Mouse (Mus musculus): ENCODE measurements at regions not wholly inside any gene's neighbourhood (a gene's known extent, or its start where the extent isn't known, plus 50 kb on each side); places are given as distances from the start of the nearest gene placed in this dataset.

DNA sequence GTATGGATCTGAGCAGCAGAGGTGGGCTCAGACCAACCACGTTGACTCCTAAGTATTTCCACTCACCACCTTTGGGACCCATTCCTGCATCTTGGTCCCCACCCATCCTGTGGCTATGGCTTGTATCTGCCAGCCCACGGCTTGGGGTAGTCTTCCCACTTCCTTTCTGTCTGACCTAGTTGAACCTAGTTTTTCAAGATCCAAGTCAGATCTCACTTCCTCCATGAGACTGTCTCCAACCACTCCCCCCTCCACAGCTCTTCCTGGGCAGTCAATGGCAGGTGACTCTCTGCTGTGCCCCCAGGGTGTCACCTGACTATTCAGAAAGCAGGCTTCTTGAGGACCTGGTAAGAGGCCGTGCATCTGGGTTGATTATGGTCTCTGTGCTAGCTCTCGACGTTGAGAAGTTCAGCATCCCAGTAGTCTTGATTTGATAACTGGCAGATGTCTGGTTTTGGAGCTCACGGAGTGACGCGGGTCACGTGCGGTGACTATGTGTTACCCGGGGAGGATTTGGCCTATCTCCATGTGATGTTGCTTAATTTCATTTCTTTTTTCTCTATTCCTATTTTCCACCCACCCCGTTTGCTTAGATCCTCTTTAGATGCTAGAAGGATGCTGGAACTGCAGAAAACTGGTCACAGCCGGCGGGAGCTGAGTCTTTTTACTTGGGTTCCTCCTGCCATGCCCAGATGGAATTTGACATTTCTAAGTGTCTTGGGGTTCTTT, 147.5 kb upstream of the Mrps10 start:
- no peak for DNase-seq

DNA sequence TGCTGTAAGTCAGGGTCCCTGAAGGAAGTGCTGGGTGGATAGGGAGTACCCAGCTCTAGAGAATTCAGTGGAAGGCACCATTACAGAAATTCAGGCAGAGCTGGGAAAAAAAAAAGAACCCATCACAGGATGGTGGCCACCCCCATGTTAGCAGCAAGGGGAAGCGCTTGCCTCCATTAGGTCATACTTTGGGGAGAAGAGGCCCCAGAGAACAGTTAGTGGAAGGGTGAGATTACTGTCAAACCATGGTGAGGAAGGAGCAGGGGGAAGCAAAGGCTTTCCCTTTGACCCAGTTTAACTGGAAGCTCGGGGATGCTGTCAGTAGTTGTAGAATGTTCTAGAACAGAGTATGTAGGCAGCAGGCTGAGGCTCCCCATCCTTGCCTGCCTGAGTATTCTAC, 148.8 kb upstream of the Mrps10 start:
- no peak for DNase-seq

DNA sequence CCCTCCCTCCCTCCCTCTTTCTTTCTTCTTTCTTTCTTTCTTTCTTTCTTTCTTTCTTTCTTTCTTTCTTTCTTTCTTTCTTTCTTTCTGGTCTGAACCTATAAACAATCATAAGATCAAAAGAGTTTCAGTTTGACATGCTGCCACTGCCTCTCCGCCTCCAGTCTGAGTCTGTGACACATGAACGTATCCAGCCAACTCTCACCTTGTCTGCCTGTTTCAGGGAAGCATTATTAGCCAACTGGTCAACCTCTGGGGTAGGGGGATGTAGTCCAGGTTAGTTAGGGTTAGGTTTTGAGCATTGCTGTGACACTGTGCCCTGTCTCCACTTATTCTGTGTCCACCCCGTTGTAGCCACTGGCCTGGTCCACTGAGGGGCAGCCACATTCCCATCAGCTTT, 152.2 kb upstream of the Mrps10 start:
- DNase-seq: no peak

DNA sequence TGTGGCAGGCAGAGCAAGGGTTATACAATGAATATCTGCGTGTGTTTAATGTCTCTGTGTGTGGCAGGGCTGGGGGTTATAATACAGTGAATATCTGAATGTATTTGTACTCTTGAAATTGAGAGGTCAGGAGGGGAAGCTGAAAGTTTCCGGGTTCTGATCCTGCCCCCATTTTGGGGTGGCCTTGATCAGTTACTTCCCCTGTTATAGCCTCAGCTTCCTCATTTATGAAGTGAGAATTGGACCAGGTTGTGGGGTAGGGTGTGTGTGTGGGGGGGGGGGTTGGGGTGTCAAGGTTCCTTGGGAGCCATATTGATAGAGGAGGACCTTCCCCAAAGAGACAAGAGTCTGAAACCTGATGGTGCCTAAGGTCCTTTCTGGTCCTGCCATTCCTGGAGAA, 152.8 kb upstream of the Mrps10 start:
- DNase-seq: no peak

DNA sequence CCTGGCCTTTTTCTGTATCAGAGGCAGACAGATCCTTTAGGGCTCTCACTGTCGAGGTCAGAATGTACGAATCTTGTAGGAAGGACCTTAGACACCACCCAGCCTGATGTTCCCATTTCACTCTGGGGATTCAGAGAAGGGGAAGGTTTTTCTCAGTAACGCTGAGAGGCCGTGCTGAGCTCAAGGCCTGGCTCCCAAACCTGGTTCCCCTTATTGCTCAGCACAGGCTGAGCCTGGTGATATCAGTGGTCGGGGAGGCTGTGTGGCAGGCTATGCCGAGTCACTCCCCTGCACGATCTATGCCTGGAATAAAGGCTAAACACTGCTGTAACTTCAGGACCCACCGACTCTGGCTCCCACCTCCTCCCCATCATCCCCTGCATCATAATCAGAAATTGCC, 154.6 kb upstream of the Mrps10 start:
- DNase-seq: no peak

DNA sequence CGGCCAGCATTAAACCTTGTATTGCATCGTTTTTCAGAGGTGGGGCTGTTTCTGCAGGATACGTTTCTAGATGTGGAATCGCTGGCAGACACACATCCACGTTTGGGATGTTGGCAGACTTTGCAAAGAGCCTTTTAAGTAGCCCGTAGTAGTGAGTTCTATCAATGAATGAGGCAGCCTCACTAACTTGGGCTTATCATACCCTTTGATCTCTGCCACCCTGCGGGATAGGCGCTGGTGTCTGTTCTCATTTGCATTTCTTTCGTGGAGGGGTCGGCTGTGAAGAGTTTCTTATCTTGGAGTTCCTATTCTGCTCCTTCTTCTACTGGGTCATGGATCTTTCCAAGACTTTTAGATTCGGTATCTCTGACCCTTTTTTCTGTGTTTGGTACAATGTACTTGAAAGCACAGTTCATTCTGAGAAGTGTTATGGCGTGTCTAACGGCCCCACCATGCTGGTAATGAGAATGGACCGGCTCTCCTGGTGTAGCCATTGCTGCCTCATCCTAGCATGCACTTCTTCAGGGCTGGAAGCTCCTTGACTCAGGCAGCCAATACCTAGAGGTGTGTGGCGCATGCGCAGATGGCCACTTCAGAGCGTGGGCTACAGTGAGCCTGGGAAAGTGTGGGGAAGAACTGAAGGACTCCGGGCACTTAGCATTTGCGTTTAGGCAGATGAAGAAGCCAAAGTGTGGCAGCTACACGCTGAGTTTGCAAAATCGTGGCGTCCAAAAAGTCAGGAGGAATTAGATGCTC, 158.1 kb upstream of the Mrps10 start:
- no peak for DNase-seq

DNA sequence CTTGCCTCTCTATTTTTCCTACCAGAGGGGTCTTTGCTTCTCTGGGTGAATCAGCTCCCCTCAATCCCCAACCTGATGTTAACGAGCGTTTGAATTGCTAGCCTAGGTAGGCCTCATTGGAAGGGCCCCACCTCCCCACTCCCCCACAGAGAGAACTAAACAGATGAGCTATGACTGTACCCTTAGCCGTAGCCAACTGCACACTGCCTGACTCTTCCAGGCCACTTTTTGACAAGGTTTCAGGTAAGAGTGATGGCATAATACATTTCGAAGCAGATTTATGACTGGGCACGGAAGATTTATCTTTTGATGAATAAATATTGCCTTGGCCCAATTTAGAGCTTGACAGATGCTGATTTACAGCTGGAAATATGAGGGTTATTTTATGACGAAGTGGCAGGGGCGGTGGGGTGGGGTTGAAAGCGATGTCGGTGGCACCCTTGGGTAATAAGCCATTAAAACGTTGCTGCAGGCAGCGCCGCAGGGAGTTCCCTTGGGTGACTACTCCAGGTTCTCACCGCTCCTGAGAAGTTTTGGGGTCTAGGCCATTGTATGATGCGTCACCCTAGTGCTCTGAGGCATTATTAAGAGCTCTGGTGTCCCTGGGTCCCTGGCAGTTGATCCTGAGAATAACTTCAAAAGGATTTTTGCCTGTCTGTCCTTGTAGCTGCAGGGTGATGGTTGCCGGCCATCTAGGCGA, 159.7 kb upstream of the Mrps10 start:
- DNase-seq: no peak

DNA sequence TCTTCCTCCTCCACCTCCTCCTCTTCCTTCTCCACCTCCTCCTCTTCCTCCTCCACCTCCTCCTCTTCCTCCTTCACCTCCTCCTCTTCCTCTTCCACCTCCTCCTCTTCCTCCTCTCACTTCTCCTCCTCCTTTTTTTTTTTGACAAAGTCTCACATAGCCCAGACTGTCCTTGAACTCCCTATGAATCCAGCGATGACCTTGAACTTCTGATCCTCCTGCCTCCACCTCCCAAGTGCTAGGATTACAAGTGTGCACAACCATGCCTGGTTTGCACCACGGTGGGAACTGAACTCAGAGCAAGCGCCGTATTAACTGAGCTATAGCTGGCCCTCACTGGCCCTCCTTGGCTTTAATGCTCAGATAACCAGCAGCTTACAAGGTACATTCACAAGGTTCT, 161.2 kb upstream of the Mrps10 start:
- DNase-seq: no peak

DNA sequence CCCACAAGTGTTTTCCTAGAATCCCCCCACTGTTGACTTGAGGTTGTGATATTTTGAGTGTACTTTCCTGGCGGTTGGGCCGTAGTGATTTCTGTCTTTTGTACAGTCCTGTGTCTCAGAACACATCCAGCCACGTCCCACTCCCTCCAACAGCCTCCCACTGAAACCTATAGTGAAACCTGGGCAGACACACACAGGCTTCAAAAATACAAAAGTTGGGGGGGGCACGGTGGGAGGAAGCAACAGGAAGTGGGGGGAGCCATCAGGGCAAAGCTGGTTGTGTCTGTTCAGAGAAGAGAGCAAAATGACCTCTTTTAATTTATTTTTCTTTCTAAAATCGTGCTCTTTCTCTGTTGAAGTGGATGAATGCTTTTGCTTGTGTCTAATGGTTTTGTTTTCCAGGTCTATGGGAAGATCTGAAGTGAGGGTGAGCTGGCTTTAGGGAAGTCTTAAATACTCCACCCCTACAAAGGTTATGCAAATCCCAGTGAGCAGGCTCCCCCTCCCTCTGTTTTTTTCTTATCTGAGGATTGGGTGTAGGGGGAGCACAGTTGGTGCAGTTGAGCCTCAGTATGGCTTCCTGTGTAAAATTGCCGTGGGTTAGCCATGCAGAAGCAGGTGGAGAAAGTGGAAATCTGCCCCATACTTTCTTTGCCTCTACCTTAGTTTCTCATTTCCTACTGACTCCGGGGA, 164.1 kb upstream of the Mrps10 start:
- DNase-seq: no peak

DNA sequence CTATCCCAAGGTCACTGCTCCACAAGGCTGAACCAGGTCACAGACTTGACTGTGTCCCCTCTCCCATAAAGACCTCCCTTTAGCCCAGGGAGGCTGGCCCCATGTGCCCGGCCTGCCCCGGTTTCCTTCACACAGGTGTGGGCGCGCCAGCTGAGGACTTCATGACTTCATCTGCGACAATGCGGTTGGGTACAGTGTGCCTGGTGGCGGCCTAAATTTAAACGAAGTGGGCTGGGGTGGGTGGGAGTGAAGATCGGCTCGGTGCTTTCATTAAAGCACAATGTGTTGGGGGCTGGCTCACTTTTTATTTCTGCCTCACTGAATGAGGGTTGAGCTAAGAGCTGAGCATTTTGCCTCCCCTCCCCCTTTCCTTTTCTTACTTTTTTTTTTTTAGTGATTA, 169.5 kb upstream of the Mrps10 start:
- DNase-seq: no peak

DNA sequence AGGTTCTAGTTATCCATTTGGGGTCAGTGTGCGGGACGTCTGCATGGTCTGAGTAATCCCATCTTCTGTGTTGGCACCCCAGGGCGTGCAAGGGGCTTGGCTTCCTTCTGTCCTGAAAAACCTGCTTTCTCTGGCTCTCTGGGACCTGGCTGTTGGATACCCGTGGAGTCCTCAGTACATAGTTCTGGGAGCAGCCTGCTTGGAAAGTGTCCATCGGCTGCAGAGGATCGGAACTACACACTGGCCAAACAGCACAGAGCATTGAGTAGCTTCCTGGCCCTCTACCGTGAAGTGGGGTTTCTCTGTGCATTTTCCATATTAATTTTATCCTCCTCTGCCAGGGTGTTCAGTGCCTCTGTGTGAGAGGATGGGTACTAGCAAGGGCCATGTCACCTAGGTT, 170.7 kb upstream of the Mrps10 start:
- DNase-seq: no peak

DNA sequence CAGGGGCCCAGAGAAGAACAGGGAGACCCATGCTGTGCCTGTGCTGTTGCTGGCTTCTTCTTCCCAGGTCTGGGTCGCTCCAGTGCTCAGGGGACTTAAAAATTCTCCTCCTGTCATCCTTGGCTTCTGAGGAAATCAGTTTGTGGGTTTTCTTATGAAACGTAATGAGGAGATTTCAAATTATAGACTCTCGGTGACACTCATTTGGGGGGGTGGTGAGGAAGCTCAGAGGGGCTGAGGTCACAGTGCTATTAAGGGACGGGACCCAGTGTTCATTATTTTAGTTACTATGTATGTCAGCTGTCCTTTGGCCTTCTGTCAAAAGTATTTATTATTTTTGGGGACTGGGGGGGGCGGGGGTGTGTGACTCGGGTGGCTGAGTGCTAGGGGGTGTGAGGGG, 171.7 kb upstream of the Mrps10 start:
- DNase-seq: no peak

DNA sequence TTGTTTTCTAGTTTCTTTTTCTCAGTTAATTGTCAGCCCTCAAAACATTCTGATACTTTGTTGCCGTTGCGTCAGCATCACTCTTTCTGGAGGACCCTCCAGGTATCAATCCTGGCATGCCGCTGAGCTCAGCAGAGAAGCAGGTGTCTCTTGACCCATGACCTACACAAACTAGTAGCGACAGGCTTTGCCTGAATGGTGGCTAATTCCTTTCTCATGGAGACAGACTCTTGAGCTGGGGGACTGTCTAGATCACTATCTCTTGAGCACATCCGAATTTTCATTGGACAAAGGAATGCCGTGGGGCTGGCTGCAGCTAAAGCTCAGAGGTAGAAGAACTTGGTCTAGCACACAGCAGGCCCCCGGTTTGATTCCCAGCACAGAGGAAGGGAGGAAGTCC, 172.7 kb upstream of the Mrps10 start:
- DNase-seq: no peak

DNA sequence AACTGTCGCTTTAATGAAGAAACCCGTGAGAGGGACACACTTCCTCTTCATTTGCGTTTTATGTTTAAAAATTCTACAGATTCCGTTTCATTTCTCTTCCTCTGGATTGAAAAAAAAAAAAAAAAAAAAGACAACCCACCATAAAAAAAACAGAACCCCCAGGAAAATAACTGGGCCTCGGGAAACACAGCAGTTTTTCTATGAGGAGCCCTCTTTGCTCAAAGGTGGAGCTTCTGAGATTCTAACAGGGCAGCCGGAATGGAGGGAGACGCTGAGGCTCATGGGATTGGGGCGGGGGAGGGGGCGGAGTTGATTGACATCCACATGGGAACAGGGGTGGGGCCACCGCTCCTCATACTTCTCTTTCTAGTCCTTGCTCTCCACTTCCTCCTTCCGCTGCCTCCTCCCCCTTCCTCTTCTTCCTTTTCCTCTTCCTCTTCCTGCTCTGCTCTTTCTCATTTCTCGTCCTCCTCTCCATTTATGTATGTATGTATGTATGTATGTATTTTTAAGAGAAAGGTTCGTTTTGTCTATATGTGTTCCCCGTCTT, 174.1 kb upstream of the Mrps10 start:
- DNase-seq: no peak

DNA sequence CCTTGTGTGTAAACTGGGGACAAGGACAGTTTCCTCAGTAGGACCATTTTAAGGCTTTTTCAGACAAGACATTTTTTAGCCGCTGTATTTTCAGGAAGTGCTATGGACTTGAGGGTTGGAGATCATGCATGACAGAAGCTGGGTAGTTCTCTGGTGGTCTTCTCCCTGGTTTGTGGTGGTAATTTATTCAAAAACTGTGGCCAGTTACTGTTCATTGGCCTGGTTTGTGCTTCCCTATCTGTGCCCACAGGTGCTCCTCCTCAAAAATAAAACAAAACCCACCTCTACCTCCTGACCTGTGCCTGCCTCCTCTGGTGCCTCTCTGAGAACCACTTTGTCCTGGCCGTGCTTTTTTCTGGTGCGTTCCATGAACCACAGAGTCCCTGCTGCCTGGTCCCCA, 177.3 kb upstream of the Mrps10 start:
- DNase-seq: no peak

DNA sequence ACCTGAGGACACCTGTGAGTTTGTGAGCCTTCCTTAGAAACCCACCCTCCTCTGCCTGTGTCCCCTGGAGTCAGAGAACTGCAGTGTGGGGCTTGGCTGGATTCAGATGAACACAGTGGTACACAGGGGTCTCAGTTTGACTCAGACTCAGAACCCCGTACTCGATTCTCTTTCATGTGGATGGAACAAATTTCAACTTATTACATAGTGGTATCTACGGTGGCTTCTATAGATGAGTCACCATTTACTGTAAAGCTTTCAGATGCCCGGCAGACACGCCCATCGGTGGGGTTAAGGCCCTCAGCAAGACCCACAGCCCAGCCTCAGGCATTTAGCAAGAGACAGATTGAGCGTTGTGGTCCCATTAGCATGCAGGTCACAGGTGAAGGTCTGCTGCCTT, 178.9 kb upstream of the Mrps10 start:
- DNase-seq: no peak

DNA sequence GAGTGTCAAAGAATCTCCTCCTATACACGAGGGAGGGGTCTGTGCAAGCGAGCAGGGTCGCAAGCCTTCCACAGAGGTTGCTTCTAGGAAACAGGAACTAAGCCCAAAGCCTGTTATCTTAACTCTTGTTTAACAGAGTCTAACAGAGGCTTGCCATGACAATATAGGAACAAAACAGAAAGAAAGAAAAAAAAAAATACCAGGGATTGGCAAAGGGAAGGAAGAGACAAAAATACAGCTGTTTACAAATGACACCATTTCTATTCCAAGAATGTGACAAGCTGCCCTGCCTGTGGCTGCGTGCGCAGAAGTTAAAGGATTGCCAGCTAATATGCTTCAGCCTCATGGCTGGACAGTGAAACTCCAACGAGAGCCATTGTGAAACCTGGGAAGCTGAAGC, 173.8 kb upstream of the Ubr2 start:
- no peak for DNase-seq

DNA sequence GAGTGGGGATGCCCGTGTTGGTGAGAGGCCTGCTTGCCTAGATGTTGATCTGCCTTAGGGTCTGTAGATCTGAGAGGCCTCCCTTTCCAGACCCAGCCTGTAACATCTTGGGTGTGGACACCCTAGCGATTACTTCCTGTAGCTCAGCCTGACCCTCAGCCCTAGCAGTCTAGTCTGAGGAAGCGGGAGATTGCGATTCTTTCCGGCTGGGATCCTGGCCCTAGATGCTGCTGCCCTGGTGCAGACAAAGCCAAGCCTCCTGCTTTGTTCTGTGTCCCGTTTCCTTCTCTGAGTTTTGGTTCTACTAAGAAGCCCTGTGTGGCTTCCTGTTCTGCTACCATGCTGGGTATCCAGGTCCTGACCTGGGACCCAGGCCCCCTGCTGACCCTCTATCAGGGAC, 171.8 kb upstream of the Ubr2 start:
- no peak for DNase-seq

DNA sequence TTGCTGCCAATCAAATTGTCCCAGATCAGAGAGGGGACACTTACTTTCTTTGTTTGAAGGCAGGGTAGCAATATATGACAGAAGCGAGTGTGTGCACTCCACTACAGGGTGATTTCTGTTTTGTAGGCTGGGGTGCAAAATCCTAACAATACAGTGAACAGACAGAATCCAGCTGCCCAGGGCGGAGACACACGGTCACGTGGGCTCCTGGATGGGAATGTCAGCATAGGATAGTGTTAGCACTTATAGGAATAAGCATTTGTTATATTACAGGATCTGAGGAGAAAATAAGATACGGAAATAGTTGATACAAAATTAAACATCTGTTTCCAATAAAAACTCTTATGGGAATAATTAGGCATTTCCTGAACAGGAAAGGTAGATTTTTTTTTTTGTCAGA, 169.1 kb upstream of the Ubr2 start:
- DNase-seq: no peak

DNA sequence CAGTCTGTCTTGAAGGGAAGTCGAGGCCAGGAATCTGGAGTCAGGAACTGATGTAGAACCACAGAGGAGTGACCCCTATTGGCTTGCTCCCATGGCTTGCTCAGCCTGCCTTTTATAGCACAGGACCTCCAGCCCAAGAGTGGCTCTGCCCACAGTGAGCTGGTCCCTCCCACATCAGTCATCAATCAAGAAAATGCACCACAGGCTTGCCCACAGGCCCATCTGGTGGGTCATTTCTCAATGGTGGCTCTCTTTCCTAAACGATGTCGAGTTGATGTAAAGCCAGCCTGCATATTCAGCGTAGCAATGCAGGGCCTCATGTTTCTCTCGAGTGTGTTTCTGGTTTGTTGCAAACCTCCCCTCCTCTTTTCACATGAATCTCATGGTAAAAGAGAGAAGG, 168.3 kb upstream of the Ubr2 start:
- no peak for DNase-seq

DNA sequence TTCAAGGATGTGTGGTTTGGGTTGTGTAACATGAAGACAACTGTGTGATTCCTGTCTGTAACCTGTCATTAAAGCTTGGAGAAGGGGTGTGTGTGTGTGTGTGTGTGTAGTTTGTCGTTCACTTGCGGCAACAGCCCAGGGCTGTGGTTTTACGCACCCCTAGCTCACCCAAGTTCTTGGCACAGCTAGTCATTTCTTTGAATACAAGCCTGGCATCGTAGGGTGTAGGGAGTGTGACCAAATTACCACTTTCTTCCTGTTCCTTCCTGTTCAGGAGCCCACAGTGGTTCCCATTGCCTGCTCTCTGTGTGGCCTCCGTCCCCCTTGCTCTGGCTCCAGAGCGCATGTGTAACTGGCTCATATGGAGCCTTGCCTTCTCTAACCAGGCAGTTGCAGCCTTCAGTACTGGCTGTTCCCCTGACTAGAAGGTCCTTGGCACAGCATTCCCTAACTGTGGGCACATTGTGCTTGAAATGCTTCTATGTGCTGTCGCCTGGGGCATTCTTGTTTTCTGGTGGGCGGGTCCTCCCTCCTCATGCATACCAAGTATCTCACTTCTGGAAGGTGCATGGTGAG, 167.4 kb upstream of the Ubr2 start:
- no peak for DNase-seq

DNA sequence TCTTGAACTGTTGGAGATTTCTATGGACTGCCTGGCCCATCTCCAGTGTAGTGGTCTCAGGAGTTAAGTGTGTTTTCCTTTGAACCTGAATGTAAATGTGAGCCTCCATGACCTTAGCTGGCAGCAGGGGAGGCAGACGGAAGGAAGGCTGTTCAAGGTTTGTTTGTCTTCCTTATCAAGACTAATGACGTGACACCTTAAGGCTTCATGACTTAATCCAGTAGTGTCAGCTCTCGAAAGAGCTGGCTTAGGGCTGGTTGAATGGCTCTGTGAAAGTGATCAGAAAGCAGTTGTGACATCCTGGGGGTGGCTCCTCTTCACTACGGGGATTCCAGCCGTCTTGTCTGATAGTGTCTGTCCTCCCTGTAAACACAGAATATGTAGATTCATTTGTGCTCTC, 166.0 kb upstream of the Ubr2 start:
- no peak for DNase-seq

DNA sequence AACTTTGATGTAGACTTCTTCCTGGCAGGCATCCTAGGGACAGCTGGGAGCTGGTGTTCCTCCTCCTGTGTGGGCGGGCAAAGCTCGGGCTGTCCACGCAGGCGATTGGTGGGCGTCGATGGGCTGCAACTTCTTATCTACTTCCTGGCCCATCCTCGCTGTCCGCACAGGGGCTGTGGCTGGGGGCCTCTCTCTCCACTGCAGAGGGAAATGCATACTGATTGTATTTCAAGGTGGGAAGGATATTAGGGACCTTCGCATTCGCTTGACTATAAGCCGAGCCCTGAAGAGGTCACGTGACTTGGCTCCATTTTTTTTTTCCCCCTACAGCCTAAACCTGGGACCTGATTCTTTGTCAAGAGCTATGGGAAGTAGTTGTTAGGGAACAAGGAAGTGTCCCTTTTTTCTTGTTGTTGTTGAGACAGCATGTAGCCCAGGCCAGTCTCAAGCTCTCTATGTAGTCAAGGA, 164.4 kb upstream of the Ubr2 start:
- DNase-seq: no peak

Data from B cell, adult 2 months (primary cell).